Mouse (Mus musculus) ES-Bruce4 (cell line): ENCODE data around the gene Selplg.

Experiments
- CTCF ChIP-seq: IDR thresholded peaks from one replicate; pipeline ENCODE4 v1.8.1; 2011; ENCODE audit warnings: low read depth, low read length
- POLR2A ChIP-seq: IDR thresholded peaks from one replicate; pipeline ENCODE4 v1.8.1; 2011; ENCODE audit warnings: low read length; ENCODE audit not compliant: insufficient read depth

DNA sequence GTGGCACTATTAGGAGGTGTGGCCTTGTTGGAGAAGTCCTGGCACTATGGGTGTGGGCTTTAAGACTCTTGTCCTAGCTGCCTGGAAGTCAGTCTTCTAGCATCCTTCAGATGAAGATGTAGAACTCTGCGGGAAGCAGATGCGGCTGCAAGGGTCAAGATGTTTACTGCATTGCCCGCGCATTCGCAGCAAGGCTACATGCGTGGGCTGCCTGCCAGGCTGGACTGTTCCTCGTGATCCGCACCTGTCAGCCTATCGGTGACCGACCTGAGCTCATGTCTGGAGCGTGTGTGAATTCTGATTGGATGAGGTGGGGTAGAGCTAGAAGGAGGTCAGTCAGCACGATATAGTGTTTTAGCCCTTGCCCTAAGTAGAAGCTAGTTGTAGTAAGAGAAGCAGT, 31.6 kb upstream of the Selplg start:
- no peak for TF ChIP-seq POLR2A
- no peak for TF ChIP-seq CTCF
